Mouse (Mus musculus): Measurements from ENCODE around the gene Wars.

DNA sequence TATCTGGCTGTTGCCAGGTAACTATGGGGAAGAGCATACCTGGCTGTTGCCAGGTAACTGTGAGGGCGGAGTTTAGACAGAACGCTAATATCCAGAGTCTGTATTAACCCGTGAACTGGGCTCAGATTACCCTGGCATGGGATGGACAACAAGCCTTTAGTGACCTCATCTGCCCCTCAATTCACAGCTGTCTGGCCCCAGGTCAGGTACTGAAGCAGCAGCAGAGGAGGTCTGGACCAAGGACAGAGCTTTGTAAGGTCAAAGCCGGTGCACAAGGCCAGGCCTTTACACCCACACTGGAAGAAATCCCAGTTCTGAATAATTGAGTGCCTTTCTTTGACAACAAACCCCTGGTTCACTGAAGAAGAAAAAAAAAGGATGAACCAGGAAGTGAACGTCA lies 64.3 kb downstream of the Wars start:
- no peak for TF ChIP-seq POLR2A (IDR thresholded peaks at IDR 0.05; ENCODE audit: extremely low read depth, insufficient read depth, low read length)
- no peak for TF ChIP-seq CTCF (IDR thresholded peaks at IDR 0.05; ENCODE audit: low read depth, low read length)
